Mouse (Mus musculus): ENCODE results near the gene Snrnp70.
A peak's percentile ranks its signal among the peaks of the same experiment; 100 is the strongest.

Snrnp70 gene

DNA sequence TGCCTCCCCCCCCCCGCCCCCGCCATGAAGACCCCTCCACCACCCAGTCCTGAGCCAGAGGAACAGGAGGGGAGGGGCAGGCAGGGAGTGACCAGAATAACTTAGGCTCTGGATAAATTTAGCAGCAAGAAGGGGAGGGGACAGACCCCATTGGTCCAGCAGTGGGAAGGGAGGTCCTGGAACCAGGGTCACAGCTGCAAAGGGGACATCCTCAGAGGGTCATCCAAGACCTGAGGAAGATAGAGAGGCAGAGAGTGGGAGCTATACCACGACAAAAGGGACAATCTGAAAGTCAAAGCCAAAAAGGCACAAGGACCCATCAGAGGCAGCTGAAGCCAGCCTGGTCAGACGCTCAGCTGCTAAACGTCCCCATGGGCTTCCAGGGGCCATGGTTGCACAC lies 60.5 kb downstream of the Snrnp70 start, which contains the start of gene Hrc:
Gene Hrc (plus strand): TSS at position 235 of the 400 bp plus-strand sequence.
- DNase-seq, result no peak

DNA sequence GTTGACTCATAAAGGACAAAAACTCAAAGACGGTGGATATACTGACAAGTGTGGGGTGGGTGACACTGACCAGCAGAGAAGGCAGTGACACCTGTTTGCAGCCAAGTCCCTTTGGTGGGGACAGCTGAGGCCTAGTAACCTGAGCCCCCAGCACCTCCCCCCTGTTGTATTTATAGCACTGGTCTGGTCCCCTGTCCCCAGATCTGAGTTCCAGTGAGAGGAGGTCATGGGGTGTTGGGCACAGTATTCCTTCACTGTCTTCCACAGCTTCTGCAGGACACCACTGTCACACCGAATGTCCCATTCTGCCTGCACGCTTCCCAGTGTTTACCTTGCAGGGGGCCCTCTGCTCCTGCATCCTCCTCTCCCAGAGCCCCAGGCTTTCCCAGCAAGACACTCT lies 60.9 kb downstream of the Snrnp70 start:
- DNase-seq, result no peak

DNA sequence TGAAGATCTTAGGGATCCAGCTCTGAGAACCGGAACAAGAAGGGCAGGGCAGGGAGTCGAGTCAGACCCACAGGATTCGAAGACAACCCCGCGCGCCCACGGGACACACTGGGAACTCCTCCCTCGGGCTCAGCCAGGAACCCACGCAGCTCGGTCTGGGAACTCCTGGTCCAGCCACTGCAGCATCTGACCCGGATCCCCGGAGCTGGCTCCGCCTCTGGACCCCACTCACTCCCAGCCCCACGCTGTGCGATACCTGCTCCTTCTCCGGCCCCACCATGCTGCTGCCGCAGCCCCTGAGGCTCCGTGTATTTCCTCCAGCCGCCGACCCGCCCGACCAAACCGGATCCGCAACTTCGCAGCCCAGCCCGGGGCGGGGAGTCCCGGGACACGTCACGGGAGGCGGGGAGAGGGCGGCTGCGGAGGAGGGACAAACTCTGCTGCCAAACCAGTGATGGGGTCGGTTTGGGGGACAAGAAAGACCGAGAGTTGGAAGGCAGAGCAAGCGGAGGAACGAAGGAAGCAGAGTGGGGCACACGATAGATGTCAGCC lies 62.0 kb downstream of the Snrnp70 start, which contains the start of gene Trpm4:
Gene Trpm4 (minus strand): TSS at position 350 of the 552 bp plus-strand sequence.
- peak; percentile 95 for DNase-seq

DNA sequence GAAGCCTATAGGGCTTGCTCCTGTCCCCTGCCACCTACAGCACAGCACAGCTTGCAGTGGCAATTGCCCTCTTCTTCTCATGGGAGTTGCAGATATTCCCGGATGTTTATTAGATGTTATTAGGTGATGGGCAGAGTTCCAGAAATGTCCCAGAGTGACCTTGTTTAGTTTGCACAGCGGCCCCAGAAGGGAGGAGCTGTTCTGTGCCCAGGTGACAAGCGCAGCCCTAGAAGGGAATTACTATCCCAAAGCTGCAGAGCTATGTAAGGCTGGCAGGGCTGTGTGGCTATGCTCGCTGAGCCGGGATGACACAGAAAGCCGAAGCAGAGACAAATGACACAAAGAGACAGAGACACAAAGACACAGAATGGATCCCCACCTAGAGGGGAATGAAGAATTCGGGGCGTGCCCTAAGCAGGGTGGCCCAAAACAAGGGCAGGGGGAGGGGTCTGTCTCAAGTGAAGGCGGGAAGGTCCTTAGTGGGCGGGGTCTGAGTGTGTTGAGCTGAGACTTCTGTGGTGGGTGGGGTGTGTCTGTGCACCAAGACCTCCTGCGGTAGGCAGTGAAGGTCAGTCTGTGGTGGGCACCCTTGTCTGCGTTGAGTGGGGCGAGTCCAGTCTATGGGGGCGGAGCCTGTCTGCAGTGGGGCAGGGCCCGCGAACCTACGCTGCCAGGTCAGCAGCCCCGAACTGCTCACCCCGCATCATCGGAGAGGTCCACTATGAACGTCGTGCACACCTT lies 62.7 kb downstream of the Snrnp70 start:
- DNase-seq, result peak; percentile 83

DNA sequence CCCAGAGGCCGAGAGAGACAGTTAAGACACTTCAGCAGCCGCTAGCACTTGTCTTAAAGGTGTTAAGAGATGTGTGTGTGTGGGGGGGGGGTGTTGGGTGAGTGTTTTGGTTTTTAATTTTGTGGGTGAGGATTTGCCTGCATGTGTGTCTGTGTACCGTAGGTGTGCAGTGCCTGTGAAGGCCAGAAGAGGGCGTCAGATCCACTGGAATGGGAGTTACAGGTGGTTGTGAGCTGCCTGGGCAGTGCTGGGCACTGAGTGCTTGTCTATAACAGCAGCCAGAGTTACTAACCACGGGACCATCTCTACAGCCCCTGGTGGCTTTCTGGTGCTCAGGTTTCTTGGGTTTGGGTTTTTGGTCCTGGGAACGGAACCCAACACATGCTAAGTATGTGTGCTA lies 64.0 kb downstream of the Snrnp70 start:
- DNase-seq, result no peak

DNA sequence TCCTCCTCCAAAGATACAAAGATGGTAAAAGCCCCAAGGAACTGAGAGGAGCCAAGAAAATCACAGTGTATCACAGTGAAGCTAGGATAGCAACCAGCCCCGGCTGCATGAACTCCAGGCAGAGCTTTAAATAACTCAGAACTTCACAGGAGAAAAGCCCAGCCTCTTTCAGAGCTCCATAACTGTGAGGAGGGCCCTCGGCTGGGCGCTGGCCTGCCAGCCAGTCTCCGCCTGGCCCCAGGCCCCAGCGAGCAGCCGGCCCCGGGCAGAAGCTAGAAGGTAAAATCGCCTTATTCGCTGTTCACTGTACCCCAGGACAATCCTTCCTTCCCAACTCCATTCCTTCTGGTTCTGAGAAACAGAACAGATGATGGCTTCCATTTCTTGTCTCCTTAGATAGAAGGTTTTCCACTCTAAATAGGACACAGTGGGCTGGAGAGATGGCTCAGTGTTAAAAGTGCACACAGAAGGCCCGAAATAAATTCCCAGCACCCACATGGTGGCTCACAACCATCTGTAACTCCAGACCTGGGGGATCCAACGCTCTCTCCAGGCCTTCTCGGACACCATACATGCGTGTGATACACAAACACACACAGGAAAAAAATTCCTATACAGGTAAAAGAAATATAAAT lies 66.6 kb downstream of the Snrnp70 start:
- DNase-seq, result no peak
